Mouse (Mus musculus) heart, embryonic 10.5 days (tissue): Measurements from ENCODE around the gene Efemp1. TPM values are rescaled to one million over a fixed set of nuclear protein-coding genes. Genes with fewer than 3 reads are reported as not detected.

Source experiments
- DNase-seq: peaks from one replicate; pipeline ENCODE4 v3.0.0-alpha.2; 2017; ENCODE audit warnings: low spot score
- H3K27ac ChIP-seq: fragments of 300-500 bp; sonication (generic); 2 replicates; pipeline ENCODE4 v1.5.1; 2016; ENCODE audit warnings: mild to moderate bottlenecking
- H3K27me3 ChIP-seq: fragments of 300-500 bp; sonication (generic); 2 replicates; pipeline ENCODE4 v1.6.1; 2016; ENCODE audit warnings: mild to moderate bottlenecking; ENCODE audit not compliant: poor library complexity, insufficient read depth, severe bottlenecking
- H3K36me3 ChIP-seq: fragments of 300-500 bp; sonication (generic); 2 replicates; pipeline ENCODE4 v1.6.1; 2016; ENCODE audit warnings: mild to moderate bottlenecking, moderate library complexity
- H3K4me1 ChIP-seq: fragments of 300-500 bp; sonication (generic); 2 replicates; pipeline ENCODE4 v1.6.1; 2016; ENCODE audit warnings: mild to moderate bottlenecking
- H3K4me3 ChIP-seq: fragments of 300-500 bp; sonication (generic); 2 replicates; pipeline ENCODE4 v1.5.1; 2016; ENCODE audit warnings: mild to moderate bottlenecking, moderate library complexity
- H3K9me3 ChIP-seq: fragments of 300-500 bp; sonication (generic); 2 replicates; pipeline ENCODE4 v1.6.1; 2016; ENCODE audit warnings: mild to moderate bottlenecking, moderate library complexity
- WGBS: fragments of 180-500 bp; shearing (Covaris S2); methylation state at CpG from one replicate; pipeline ENCODE4 v1.1.7; 2016; 5-methylcytosine and 5-hydroxymethylcytosine counted together
- polyA plus RNA-seq: library from polyadenylated mRNA; unstranded; fragments of >200 nt; fragmentation: Nextera tagmentation; extraction: Ambion mirVana; gene quantifications from 2 replicates; pipeline ENCODE4 v1.2.1, GENCODE M21; 2016

Gene Efemp1
- 17.4 and 24.5 TPM in 2 replicates for polyA plus RNA-seq

GRCm38 (mm10) chr11:28853102-28853800 lies at the start of gene Efemp1:
Gene Efemp1, plus strand, starts transcription at chr11:28853204.
- Histone ChIP-seq H3K27ac (peak within 1 kb of the TSS; percentile 80), H3K4me3 (peak within 1 kb of the TSS; percentile 72), H3K27me3 (peaks cover 5% of the 10 kb centered on the region; the same call in 1 of the 2 replicates), H3K36me3 (no peaks in the 10 kb centered on the region), H3K9me3 (no peaks in the 10 kb centered on the region), H3K4me1 (peaks cover 11% of the 10 kb centered on the region)
- WGBS = under 1% methylated on average over 30 of the region's 30 CpGs
- DNase-seq = peak; percentile 78

- H3K36me3 ChIP-seq = no peaks in the 10 kb centered on the region
- H3K27me3 ChIP-seq = no peaks in the 10 kb centered on the region
- no peak overlapping the region for H3K4me3 ChIP-seq
- H3K4me1 ChIP-seq = 0 out of 2 replicates have a peak, but pooled peaks cover 3% of the 10 kb centered on the region
- H3K27ac ChIP-seq = no peak overlapping the region
- H3K9me3 ChIP-seq = no peaks in the 10 kb centered on the region
- WGBS = 55% methylated on average over 3 of the region's 3 CpGs
- no peak for DNase-seq
Observed at GRCm38 (mm10) chr11:28808685-28809084, 44.3 kb upstream of the Efemp1 start.

- 0 out of 2 replicates have a peak, but pooled peaks cover 3% of the 10 kb centered on the region for H3K4me1 ChIP-seq
- no peaks in the 10 kb centered on the region for H3K9me3 ChIP-seq
- DNase-seq = no peak
- H3K36me3 ChIP-seq = no peaks in the 10 kb centered on the region
- H3K4me3 ChIP-seq = no peak overlapping the region
- no peaks in the 10 kb centered on the region for H3K27me3 ChIP-seq
- no peak overlapping the region for H3K27ac ChIP-seq
- WGBS = 71% methylated on average over 2 of the region's 2 CpGs
Observed at GRCm38 (mm10) chr11:28811874-28812273, 41.1 kb upstream of the Efemp1 start.

GRCm38 (mm10) chr11:28812564-28812963 lies 40.4 kb upstream of the Efemp1 start:
- WGBS = 64% methylated on average over 2 of the region's 2 CpGs
- DNase-seq = no peak
- no peaks in the 10 kb centered on the region for H3K27me3 ChIP-seq
- H3K4me3 ChIP-seq = no peak overlapping the region
- no peaks in the 10 kb centered on the region for H3K36me3 ChIP-seq
- 0 out of 2 replicates have a peak, but pooled peaks cover 3% of the 10 kb centered on the region for H3K4me1 ChIP-seq
- no peak overlapping the region for H3K27ac ChIP-seq
- no peaks in the 10 kb centered on the region for H3K9me3 ChIP-seq

GRCm38 (mm10) chr11:28817405-28817804 lies 35.6 kb upstream of the Efemp1 start:
- no peak for DNase-seq
- no peaks in the 10 kb centered on the region for H3K36me3 ChIP-seq
- H3K27ac ChIP-seq = no peak overlapping the region
- WGBS = 52% methylated on average over 4 of the region's 4 CpGs
- no peaks in the 10 kb centered on the region for H3K9me3 ChIP-seq
- no peak overlapping the region for H3K4me3 ChIP-seq
- 0 out of 2 replicates have a peak, but pooled peaks cover 3% of the 10 kb centered on the region for H3K4me1 ChIP-seq
- no peaks in the 10 kb centered on the region for H3K27me3 ChIP-seq

- no peaks in the 10 kb centered on the region for H3K27me3 ChIP-seq
- H3K9me3 ChIP-seq = no peaks in the 10 kb centered on the region
- 75% methylated on average over 2 of the region's 2 CpGs for WGBS
- no peak for DNase-seq
- H3K4me3 ChIP-seq = no peak overlapping the region
- no peaks in the 10 kb centered on the region for H3K4me1 ChIP-seq
- no peak overlapping the region for H3K27ac ChIP-seq
- H3K36me3 ChIP-seq = no peaks in the 10 kb centered on the region
Observed at GRCm38 (mm10) chr11:28826950-28827349, 26.1 kb upstream of the Efemp1 start.

- Histone ChIP-seq H3K4me1 (no peaks in the 10 kb centered on the region), H3K9me3 (no peaks in the 10 kb centered on the region), H3K36me3 (no peaks in the 10 kb centered on the region), H3K27ac (no peak overlapping the region), H3K27me3 (no peaks in the 10 kb centered on the region), H3K4me3 (no peak overlapping the region)
- WGBS = 45% methylated on average over 3 of the region's 3 CpGs
- DNase-seq = no peak
Observed at GRCm38 (mm10) chr11:28833809-28834208, 19.2 kb upstream of the Efemp1 start.

GRCm38 (mm10) chr11:28835141-28835540 lies 17.9 kb upstream of the Efemp1 start:
- no peak for DNase-seq
- Histone ChIP-seq H3K27ac (no peak overlapping the region), H3K9me3 (no peaks in the 10 kb centered on the region), H3K36me3 (no peaks in the 10 kb centered on the region), H3K4me1 (no peaks in the 10 kb centered on the region), H3K4me3 (no peak overlapping the region), H3K27me3 (no peaks in the 10 kb centered on the region)

GRCm38 (mm10) chr11:28849841-28850240 lies 3.2 kb upstream of the Efemp1 start:
- Histone ChIP-seq H3K36me3 (no peaks in the 10 kb centered on the region), H3K9me3 (no peaks in the 10 kb centered on the region), H3K27me3 (peaks cover 5% of the 10 kb centered on the region; the same call in 1 of the 2 replicates), H3K4me3 (no peak overlapping the region), H3K4me1 (peaks cover 11% of the 10 kb centered on the region), H3K27ac (no peak overlapping the region)
- DNase-seq = no peak

- Histone ChIP-seq H3K27ac (no peak overlapping the region), H3K4me3 (no peak overlapping the region), H3K36me3 (no peaks in the 10 kb centered on the region), H3K9me3 (no peaks in the 10 kb centered on the region), H3K27me3 (peaks cover 5% of the 10 kb centered on the region; the same call in 1 of the 2 replicates), H3K4me1 (peaks cover 11% of the 10 kb centered on the region)
- DNase-seq = no peak
- WGBS = 68% methylated on average over 4 of the region's 4 CpGs
Observed at GRCm38 (mm10) chr11:28851645-28852044, 1.4 kb upstream of the Efemp1 start.

GRCm38 (mm10) chr11:28852361-28852919 lies 564 bp upstream of the Efemp1 start:
- no peak for DNase-seq
- Histone ChIP-seq H3K36me3 (no peaks in the 10 kb centered on the region), H3K9me3 (no peaks in the 10 kb centered on the region), H3K27ac (0 out of 2 replicates have a peak overlapping the region, but pooled peaks have one; percentile 80), H3K27me3 (peaks cover 5% of the 10 kb centered on the region; the same call in 1 of the 2 replicates), H3K4me3 (peak overlapping the region; percentile 72), H3K4me1 (peaks cover 11% of the 10 kb centered on the region)
- 18% methylated on average over 6 of the region's 6 CpGs for WGBS

GRCm38 (mm10) chr11:28859125-28859524 lies 6.1 kb downstream of the Efemp1 start:
- Histone ChIP-seq H3K4me1 (no peaks in the 10 kb centered on the region), H3K36me3 (no peaks in the 10 kb centered on the region)
- DNase-seq = no peak

GRCm38 (mm10) chr11:28869129-28869528 lies 16.1 kb downstream of the Efemp1 start:
- Histone ChIP-seq H3K27me3 (no peaks in the 10 kb centered on the region), H3K36me3 (no peaks in the 10 kb centered on the region), H3K4me1 (no peaks in the 10 kb centered on the region), H3K27ac (no peak overlapping the region), H3K4me3 (no peak overlapping the region), H3K9me3 (no peaks in the 10 kb centered on the region)
- WGBS = 59% methylated on average over 2 of the region's 2 CpGs
- DNase-seq = no peak

More at GRCm38 (mm10) chr11:28859125-28859524, 6.1 kb downstream of the Efemp1 start:
- Histone ChIP-seq H3K4me3 (no peak overlapping the region), H3K27ac (no peak overlapping the region), H3K27me3 (no peaks in the 10 kb centered on the region), H3K9me3 (no peaks in the 10 kb centered on the region)
